19 mouse cellular contexts compared by ENCODE assay signal in genomic region chr3:127205883-127206434, GRCm38 (mm10).
DNase-seq lines count a peak whose midpoint lies in the region; ATAC-seq lines count a peak whose summit lies in the region.
"Had no signal": no experiment of that assay in that cellular context is flagged by ENCODE, and none has a peak within 500 bp of the region (broad histone marks: within the 10 kb centered on the region; RNA-seq: fewer than 3 reads in every experiment).

No protein-coding gene starts in this region.

- no peak overlapping the region for H3K9ac ChIP-seq in hindbrain, embryonic 14.5 days
- H3K9ac ChIP-seq in kidney, embryonic 15.5 days = no peak overlapping the region
- H3K9ac ChIP-seq: embryonic facial prominence, embryonic 13.5 days; liver, embryonic 15.5 days had no signal

- H3K27me3 ChIP-seq in hindbrain, embryonic 14.5 days (ENCODE audit: control insufficient read depth, insufficient read depth, low read length) = no peaks in the 10 kb centered on the region
- H3K27me3 ChIP-seq in hindbrain, embryonic 10.5 days (ENCODE audit: insufficient read depth, poor library complexity, severe bottlenecking) = no peaks in the 10 kb centered on the region
- no peaks in the 10 kb centered on the region for H3K27me3 ChIP-seq in kidney, embryonic 15.5 days
- H3K27me3 ChIP-seq: embryonic facial prominence, embryonic 13.5 days; liver, embryonic 15.5 days had no signal

- WGBS in hindbrain, embryonic 14.5 days = 89% methylated on average over 5 of the region's 5 CpGs
- WGBS in hindbrain, embryonic 10.5 days = 95% methylated on average over 5 of the region's 5 CpGs
- 85% methylated on average over 5 of the region's 5 CpGs for WGBS in kidney, embryonic 15.5 days

- no peaks in the 10 kb centered on the region; the same call in 1 of the 2 replicates for H3K4me1 ChIP-seq in hindbrain, embryonic 14.5 days (replicated peaks; ENCODE audit: control insufficient read depth, insufficient read depth, low read length)
- H3K4me1 ChIP-seq in hindbrain, embryonic 10.5 days (replicated peaks) = no peaks in the 10 kb centered on the region
- H3K4me1 ChIP-seq in kidney, embryonic 15.5 days = no peaks in the 10 kb centered on the region
- H3K4me1 ChIP-seq: embryonic facial prominence, embryonic 13.5 days; liver, embryonic 15.5 days had no signal

- H3K36me3 ChIP-seq in hindbrain, embryonic 14.5 days (replicated peaks; ENCODE audit: control insufficient read depth, insufficient read depth) = no peaks in the 10 kb centered on the region
- no peaks in the 10 kb centered on the region for H3K36me3 ChIP-seq in hindbrain, embryonic 10.5 days
- no peaks in the 10 kb centered on the region for H3K36me3 ChIP-seq in kidney, embryonic 15.5 days
- H3K36me3 ChIP-seq: embryonic facial prominence, embryonic 13.5 days; liver, embryonic 15.5 days had no signal

- no peak overlapping the region for H3K4me3 ChIP-seq in hindbrain, embryonic 14.5 days (replicated peaks; ENCODE audit: low read length)
- H3K4me3 ChIP-seq in hindbrain, embryonic 10.5 days = no peak overlapping the region
- no peak overlapping the region for H3K4me3 ChIP-seq in kidney, embryonic 15.5 days (replicated peaks)
- H3K4me3 ChIP-seq: embryonic facial prominence, embryonic 13.5 days; liver, embryonic 15.5 days had no signal

- ATAC-seq in hindbrain, embryonic 14.5 days (ENCODE audit: low FRiP score) = no peak
- no peak for ATAC-seq in kidney, embryonic 15.5 days (replicated peaks; ENCODE audit: low FRiP score)
- ATAC-seq: forebrain, embryonic 14.5 days had no signal

- H3K27ac ChIP-seq in hindbrain, embryonic 14.5 days = peak overlapping the region; percentile 57
- no peak overlapping the region for H3K27ac ChIP-seq in hindbrain, embryonic 10.5 days
- H3K27ac ChIP-seq in kidney, embryonic 15.5 days = no peak overlapping the region
- H3K27ac ChIP-seq: embryonic facial prominence, embryonic 13.5 days; liver, embryonic 15.5 days; macrophage had no signal

- no peaks in the 10 kb centered on the region for H3K9me3 ChIP-seq in hindbrain, embryonic 14.5 days (ENCODE audit: control insufficient read depth, low read length)
- H3K9me3 ChIP-seq in hindbrain, embryonic 10.5 days = no peaks in the 10 kb centered on the region
- no peaks in the 10 kb centered on the region for H3K9me3 ChIP-seq in kidney, embryonic 15.5 days (replicated peaks)
- H3K9me3 ChIP-seq: embryonic facial prominence, embryonic 13.5 days; liver, embryonic 15.5 days had no signal

- DNase-seq in hindbrain, embryonic 14.5 days (ENCODE audit: low spot score) = no peak
- DNase-seq in hindbrain, embryonic 10.5 days (ENCODE audit: low spot score) = no peak
- peak; percentile 44 for DNase-seq in Muller cell, postnatal 12 days (ENCODE audit: inconsistent ontology term)
- DNase-seq in cerebellum, adult 11 months = peak; percentile 75
- DNase-seq in cerebellum, postnatal 10 days = peak; percentile 70 to 75
- no peak for DNase-seq in MN1 (ENCODE audit: low spot score)
- no peak for DNase-seq in adrenal gland, postnatal 25 days
- DNase-seq: adrenal gland, adult 8-10 months; heart, postnatal 36 days; kidney, adult 2 months; kidney, postnatal 25 days; right cerebral cortex, adult 18-20 months; thymus, postnatal 25 days had no signal

- H3K4me2 ChIP-seq in hindbrain, embryonic 14.5 days (replicated peaks) = no peak overlapping the region
- H3K4me2 ChIP-seq in kidney, embryonic 15.5 days = no peak overlapping the region
- H3K4me2 ChIP-seq: embryonic facial prominence, embryonic 13.5 days; liver, embryonic 15.5 days; midbrain, embryonic 11.5 days had no signal

Comparison
In these comparisons a context has a peak if more than half of its experiments do, and no peak if none do; other contexts are left out.
1. DNase-seq: peak in Muller cell, postnatal 12 days (single experiment), cerebellum, adult 11 months (single experiment) and cerebellum, postnatal 10 days (2 of 2); none in hindbrain, embryonic 14.5 days (single experiment), hindbrain, embryonic 10.5 days (single experiment), MN1 (single experiment) and adrenal gland, postnatal 25 days (single experiment).